Mouse (Mus musculus) activated CD4-positive, CD25-positive, alpha-beta regulatory T cell, adult 4 months (primary cell): Measurements from ENCODE around the gene Echdc1. TPM values are rescaled to one million over a fixed set of nuclear protein-coding genes. Genes with fewer than 3 reads are reported as not detected.
A peak's percentile ranks its signal among the peaks of the same experiment; 100 is the strongest.

Experiments
- ATAC-seq: one replicate; pipeline ENCODE4 v1.8.0; 2017
- polyA plus RNA-seq, 2 experiments: library from polyadenylated mRNA; unstranded; fragments of 100-300 nt; shearing (Covaris generic); gene quantifications; one replicate each; pipeline ENCODE4 v1.2.1; 2017

Echdc1 gene
- 10 to 100 TPM; 21.7 to 29.4 TPM for polyA plus RNA-seq

- peak; percentile 83 for ATAC-seq
Measured at GRCm38 (mm10) chr10:29313064-29313638, at the start of gene Echdc1. TSS of gene Echdc1 (plus strand) at chr10:29313166.

- ATAC-seq: no peak
Measured at GRCm38 (mm10) chr10:29281736-29282135, 31.2 kb upstream of the Echdc1 start.

DNA sequence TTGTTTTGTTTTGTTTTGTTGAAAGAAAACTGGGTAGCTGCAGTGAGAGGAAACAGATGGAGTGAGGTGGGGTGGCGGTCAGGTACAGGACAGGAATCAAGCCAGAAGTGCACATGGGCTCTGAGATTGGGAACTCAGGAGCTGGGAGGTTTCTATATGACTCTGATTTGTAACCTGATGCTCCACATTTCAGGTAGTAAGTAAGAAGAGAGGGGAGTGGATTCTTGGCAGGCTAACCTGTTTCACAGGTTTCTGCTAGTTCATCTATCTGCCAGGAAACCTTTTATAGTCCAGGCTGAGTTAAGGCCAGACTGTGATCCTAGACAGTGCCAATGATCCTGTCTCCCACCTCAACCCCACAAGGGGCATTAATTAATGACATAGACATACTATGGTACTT lies 27.2 kb upstream of the Echdc1 start:
- no peak for ATAC-seq

- ATAC-seq: no peak
Measured at GRCm38 (mm10) chr10:29302230-29302629, 10.7 kb upstream of the Echdc1 start.

- ATAC-seq: no peak
Measured at GRCm38 (mm10) chr10:29311480-29312219, 1.3 kb upstream of the Echdc1 start.

GRCm38 (mm10) chr10:29313905-29314304 lies 939 bp downstream of the Echdc1 start:
- no peak for ATAC-seq

GRCm38 (mm10) chr10:29324817-29325216 lies 11.9 kb downstream of the Echdc1 start:
- no peak for ATAC-seq

DNA sequence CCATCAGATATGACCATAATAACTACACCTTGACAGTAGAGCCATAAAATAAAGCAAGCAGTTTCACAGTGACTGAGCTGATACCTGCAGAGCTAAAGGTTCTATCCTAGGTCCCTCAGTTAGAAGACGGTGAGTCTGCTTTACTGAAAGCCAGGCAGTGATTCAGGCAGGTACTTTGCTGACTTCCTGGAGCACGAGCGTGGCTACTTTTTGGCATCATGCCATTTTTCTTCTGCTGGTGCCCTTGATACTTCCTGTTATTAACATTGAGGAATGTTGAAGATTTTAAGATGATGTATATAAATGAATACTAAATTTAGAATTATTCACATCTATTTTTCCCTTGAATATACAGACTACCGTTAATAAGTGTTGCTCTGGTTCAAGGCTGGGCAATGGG lies 20.9 kb downstream of the Echdc1 start:
- ATAC-seq: no peak

DNA sequence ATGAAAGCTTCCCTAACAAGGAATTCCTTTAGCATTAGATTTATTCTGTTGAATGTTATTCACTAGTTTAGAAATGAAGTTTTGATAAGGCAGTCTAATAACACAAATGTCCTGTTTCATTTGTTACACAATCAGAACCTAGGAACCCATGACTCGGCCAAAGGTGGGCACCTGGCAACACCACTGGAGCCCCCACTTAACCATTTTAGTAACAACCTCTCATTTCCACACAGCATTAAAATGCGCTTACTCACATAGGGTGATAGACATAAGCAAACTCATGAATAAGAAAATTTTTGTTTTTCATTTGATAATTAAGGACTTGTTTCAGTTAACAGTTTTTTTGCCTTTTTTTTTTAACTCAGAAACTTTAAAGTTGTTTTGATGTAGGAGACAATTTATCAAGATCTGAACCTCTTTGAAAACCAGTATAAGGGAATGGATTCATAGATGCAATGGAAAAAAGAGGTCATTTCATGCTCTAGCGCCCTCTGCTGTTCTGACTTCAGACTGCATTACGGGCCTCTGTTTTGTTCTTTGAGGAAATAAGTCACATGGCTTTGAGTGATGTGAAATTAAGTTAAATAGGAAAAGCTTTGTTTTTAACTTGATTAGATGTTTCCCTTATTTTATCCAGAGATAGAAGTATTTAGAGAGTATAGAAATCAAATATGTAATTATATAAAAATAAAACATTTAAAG lies 25.5 kb downstream of the Echdc1 start:
- peak; percentile 93 for ATAC-seq

GRCm38 (mm10) chr10:29344232-29344631 lies 31.3 kb downstream of the Echdc1 start:
- ATAC-seq: no peak

DNA sequence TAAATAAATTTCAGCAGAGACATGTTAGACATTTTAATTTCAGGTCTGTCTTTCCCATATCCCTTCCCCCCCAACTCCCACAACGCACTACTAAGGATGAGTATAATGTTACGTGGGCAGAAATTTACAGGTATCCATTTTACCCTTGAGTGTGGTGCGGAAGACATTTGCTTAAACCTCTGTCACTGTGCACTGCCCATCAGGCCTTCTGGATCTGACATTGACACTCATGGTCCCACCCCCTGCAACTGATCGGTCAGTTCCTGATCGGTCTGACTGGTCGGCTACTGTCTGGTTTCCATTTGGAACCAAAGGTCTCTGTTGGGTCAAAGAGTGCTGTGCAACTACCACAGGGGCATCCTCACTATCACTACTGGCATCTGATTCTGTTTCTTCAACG lies 33.7 kb downstream of the Echdc1 start:
- ATAC-seq: no peak

GRCm38 (mm10) chr10:29351420-29351819 lies 38.5 kb downstream of the Echdc1 start:
- no peak for ATAC-seq

- no peak for ATAC-seq
Measured at GRCm38 (mm10) chr10:29352575-29352974, 39.6 kb downstream of the Echdc1 start.

GRCm38 (mm10) chr10:29354183-29354582 lies 41.2 kb downstream of the Echdc1 start:
- ATAC-seq: no peak

GRCm38 (mm10) chr10:29361095-29361463 lies 48.1 kb downstream of the Echdc1 start:
- ATAC-seq: no peak

DNA sequence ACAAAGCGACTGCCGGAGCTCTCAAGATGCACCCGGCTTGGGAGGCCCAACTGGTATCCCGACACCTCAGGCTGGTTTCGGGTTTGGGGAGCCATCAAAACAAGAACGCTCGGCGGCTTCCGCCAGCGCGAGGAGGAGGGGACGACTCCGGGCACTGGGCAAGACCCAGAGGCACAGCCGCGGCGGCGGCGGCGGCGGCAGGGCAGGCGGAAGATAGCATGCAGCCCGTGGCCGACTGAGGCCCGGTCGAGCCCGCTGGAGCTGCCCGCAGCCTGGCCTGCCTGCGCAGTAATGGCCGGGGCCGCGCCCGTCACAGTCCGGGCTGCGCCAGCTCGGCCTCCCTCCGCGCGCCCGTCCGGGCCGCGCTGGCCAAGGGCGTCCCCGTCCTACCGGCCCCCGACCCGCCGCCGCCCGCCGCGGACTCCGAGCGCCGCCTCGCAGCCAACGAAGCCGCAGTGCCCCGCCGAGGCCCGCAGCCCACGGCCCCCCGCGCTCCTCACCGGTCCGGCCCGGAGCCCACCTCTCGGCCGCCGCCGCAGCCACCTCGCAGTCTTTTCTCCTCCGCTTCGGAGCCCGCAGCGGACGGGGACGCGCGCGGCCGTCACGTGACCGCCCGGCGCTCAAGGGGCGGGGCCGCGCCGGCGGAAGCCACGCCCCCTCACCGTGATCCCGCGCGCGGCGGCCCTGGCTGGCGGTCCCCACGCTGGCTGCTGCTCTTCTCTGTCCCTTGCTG lies 48.7 kb downstream of the Echdc1 start:
- peak; percentile 68 for ATAC-seq

DNA sequence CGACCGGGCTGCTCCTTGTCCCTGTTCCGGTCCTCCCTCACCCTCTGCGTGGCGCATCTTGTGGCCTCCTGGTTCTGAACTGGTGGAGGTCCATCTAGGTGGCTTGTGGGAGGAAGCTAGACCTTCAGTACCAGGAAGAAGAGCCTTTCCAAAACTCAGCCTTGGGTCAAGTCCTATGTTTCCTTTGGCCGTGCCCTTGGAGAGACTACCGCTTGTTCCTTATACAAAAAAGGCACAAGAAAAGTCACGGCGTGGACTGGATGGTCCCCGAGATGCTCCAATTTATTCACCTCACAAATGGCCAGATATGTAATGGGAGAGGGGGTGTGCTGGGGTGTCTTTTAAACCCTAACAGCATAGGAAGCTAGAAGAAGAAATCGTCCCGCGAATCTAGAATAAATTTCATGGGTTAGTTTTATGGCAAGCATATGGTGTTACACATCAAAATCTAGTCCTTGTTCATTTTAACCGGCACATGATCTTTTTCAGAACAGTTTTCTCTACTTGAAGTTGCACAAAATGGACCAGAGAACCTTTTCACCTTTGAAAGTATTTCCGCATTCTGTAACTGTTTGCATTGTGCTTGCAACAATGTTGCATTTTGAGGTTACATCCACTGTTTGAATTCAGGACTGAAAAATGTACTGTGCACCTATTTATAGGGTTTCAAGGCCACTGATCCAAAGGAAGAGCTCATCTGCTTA lies 49.4 kb downstream of the Echdc1 start, which contains the start of gene Rnf146:
Rnf146 (minus strand) TSS at position 246 of the 704 bp plus-strand sequence.
- no peak for ATAC-seq

DNA sequence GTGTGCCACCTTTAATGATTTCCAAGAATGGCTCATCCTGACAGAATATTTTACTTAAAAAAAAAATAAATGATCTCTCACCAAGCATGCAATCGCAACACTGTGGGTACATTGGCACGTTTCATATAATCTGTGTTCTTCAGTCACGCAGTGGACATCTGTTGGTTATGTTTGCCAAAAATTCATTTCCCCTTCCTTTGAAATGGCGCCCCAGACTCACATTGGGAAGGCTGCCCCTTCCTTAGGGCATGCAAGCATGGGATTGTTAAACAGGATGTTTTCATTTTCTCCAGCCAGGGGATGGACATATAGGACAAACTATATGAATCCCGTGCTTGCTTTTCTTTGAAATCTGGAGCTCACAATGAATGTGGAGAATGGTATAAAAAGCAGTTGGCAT lies 61.1 kb downstream of the Echdc1 start:
- no peak for ATAC-seq

DNA sequence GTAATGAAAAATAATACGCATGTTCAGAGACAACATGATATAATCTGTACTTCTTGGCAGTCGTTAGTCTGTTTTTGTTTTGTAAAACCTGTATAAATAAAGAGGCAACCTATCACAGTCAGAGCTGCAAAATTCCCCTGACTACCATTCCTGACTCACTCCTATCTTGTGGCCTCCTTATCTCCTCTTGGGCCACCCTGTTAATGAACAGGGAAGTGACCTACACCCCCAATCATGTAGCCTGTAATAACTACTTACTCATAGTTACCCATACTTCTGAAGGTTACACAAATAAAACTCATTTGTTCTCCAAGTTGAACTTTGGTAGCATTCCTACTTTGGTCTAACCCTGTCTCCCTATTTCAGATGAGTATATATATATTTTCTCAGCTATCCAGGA lies 68.6 kb downstream of the Echdc1 start:
- ATAC-seq: no peak

- peak; percentile 52 for ATAC-seq
Measured at GRCm38 (mm10) chr10:29394890-29395289, 81.9 kb downstream of the Echdc1 start.
